Mouse (Mus musculus): Measurements from ENCODE around the gene Hp1bp3. TPM values are rescaled to one million over a fixed set of nuclear protein-coding genes. Genes with fewer than 3 reads are reported as not detected.

The Hp1bp3 gene
- total and polyA plus RNA-seq, 2 experiments from 2014 or later: 62.4 to 78.1 TPM

DNA sequence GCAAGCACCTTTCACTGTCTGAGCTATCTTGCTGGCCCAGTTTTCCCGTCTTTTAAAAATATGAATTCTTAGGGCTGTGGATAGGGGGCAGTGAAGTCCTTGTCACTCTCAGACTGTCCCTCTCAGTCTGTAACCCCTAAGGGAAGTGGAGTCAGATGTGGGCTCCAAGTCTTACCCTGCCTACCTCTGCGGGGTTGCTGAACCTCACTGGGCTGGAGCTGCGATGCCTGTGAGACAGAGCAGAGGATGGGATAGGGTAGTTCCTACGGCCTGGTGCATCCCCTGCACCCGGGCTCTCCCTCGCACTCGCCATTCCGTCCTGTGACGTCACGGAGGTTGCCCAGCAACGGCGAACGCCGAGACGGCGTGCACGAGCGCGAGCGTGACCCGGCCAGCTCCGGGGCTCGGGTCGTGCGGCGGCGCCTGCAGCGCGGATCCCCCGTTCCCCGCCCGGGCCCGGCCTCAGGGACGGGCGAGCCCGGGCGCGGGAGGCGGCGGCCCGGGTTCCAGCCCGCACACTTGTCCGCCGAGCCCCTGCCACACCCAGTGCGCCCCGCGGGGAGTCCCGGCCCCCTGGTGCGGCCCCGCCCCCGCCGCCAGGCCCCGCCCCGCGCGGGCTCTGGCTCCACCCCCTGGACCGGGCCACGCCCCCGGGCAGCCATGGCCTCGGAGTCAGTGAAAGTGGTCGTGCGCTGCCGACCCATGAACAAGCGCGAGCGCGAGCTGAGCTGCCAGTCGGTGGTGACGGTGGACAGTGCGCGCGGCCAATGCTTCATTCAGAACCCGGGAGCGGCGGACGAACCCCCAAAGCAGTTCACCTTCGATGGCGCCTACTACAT is 46.0 kb downstream of the Hp1bp3 start:
- no peaks in the 10 kb centered on the region for H3K36me3 ChIP-seq (replicated peaks; ENCODE audit: control insufficient read depth, insufficient read depth, low read length)
- H3K9me3 ChIP-seq (replicated peaks; ENCODE audit: control insufficient read depth, low read length): no peaks in the 10 kb centered on the region; the same call in 1 of the 2 replicates
- H3K4me3 ChIP-seq (ENCODE audit: low read depth, low read length): peak overlapping the region; percentile 60
- under 1% methylated on average over 51 of the region's 78 CpGs for WGBS
- ATAC-seq (ENCODE audit: insufficient read depth, low read depth) (peak; percentile 92), DNase-seq (ENCODE audit: low spot score) (peak; percentile 53)
- H3K9ac ChIP-seq (replicated peaks; ENCODE audit: low read depth, low read length): 0 out of 2 replicates have a peak overlapping the region, but pooled peaks have one; percentile 2
- peak overlapping the region; percentile 70 for H3K4me2 ChIP-seq (ENCODE audit: low read depth, low read length)
- H3K27ac ChIP-seq (ENCODE audit: low read depth): no peak overlapping the region
- TF ChIP-seq EP300 (IDR thresholded peaks at IDR 0.05; ENCODE audit: low read depth) (no peak), CTCF (IDR thresholded peaks at IDR 0.05; ENCODE audit: low read depth) (no peak)
- H3K4me1 ChIP-seq (ENCODE audit: control insufficient read depth, insufficient read depth): no peaks in the 10 kb centered on the region
- peaks cover 17% of the 10 kb centered on the region for H3K27me3 ChIP-seq (ENCODE audit: control insufficient read depth, insufficient read depth, low read length)

GRCm38 (mm10) chr4:138267869-138268268 is 51.8 kb downstream of the Hp1bp3 start:
- WGBS: 85% methylated on average over 10 of the region's 10 CpGs
- ATAC-seq (ENCODE audit: insufficient read depth, low read depth): no peak
- no peaks in the 10 kb centered on the region for H3K4me1 ChIP-seq (ENCODE audit: control insufficient read depth, insufficient read depth)
- H3K27ac ChIP-seq (ENCODE audit: low read depth): no peak overlapping the region
- TF ChIP-seq CTCF (IDR thresholded peaks at IDR 0.05; ENCODE audit: low read depth): no peak
- no peak for TF ChIP-seq EP300 (IDR thresholded peaks at IDR 0.05; ENCODE audit: low read depth)
- H3K27me3 ChIP-seq (ENCODE audit: control insufficient read depth, insufficient read depth, low read length): peaks cover 8% of the 10 kb centered on the region
- H3K4me3 ChIP-seq (ENCODE audit: low read depth, low read length): no peak overlapping the region
- H3K36me3 ChIP-seq (replicated peaks; ENCODE audit: control insufficient read depth, insufficient read depth, low read length): no peaks in the 10 kb centered on the region
- H3K4me2 ChIP-seq (ENCODE audit: low read depth, low read length): no peak overlapping the region
- H3K9ac ChIP-seq (replicated peaks; ENCODE audit: low read depth, low read length): no peak overlapping the region
- H3K9me3 ChIP-seq (replicated peaks; ENCODE audit: control insufficient read depth, low read length): no peaks in the 10 kb centered on the region; the same call in 1 of the 2 replicates
- no peak for DNase-seq (ENCODE audit: low spot score)

DNA sequence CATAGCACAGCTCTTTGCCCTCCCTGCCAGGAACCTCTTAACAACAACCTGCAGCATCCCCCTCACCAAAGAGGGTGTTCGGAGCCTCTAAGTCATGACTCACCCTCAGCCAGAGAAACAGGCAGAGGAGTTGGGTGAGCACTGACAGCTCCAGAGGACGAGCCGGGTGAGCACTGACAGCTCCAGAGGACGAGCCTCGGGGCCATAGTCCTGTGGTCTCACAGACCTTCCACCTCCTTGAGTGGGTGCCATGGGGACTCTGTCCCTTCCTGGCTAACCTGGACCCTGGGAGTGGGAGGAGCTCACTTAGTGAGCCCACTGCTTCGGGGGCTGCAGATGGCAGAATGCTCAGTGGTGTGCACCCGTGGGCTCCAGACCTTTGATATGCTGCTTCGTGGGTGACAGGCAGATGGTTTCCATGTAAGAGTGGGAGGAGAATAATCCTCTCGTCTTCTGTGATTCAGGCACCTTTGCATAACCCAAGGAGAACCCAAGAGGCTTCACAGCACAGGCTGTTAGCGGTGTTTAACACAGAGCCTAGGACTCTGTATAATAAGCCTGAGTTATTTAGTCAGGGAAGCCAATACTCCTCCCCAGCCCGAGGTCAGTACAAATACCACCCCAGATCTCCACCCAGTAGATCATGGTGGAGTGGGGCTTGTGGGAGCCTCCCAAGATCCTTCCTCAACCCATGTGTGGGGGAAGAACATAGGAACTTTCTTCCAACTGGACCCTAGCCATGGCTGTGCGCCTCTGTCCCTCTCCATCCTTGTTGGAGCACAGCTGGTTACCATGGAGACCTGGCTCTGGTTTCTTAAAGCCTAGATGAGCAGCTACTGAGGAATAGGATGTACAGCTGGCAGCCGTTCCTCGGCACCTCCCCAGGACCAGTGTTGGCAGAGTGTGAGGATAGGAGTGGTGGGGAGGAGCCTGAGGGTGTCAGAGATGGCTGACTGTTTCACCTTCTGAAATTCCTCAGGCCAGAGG is 56.2 kb downstream of the Hp1bp3 start:
- TF ChIP-seq CTCF (IDR thresholded peaks at IDR 0.05; ENCODE audit: low read depth) (no peak), EP300 (IDR thresholded peaks at IDR 0.05; ENCODE audit: low read depth) (no peak)
- WGBS: 47% methylated on average over 14 of the region's 14 CpGs
- Histone ChIP-seq H3K9ac (replicated peaks; ENCODE audit: low read depth, low read length) (no peak overlapping the region), H3K4me3 (ENCODE audit: low read depth, low read length) (no peak overlapping the region), H3K4me2 (ENCODE audit: low read depth, low read length) (no peak overlapping the region), H3K4me1 (ENCODE audit: control insufficient read depth, insufficient read depth) (no peaks in the 10 kb centered on the region), H3K27ac (ENCODE audit: low read depth) (no peak overlapping the region), H3K27me3 (ENCODE audit: control insufficient read depth, insufficient read depth, low read length) (no peaks in the 10 kb centered on the region), H3K9me3 (replicated peaks; ENCODE audit: control insufficient read depth, low read length) (no peaks in the 10 kb centered on the region), H3K36me3 (replicated peaks; ENCODE audit: control insufficient read depth, insufficient read depth, low read length) (no peaks in the 10 kb centered on the region)
- ATAC-seq (ENCODE audit: insufficient read depth, low read depth): peak; percentile 50
- peak; percentile 15 for DNase-seq (ENCODE audit: low spot score)

DNA sequence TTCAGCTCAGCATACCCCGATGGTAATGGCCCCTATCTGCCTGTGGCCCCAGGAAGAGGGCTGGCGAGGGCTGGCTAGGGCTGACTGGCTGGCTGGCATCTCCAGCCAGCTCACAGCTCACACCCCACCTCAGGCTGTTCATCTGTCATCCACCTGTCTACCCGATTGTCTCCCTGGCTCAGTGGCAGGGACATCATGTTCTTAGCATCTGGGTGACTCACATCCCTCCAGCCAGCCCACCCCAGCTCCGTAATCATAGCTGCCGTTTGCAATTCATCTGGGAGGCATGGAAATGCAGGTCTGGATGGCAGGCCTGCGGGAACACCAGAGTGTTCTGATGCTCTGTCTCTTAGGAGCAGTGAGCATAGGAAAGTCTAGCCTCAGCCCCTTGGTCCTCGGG is 62.2 kb downstream of the Hp1bp3 start:
- no peaks in the 10 kb centered on the region for H3K4me1 ChIP-seq (ENCODE audit: control insufficient read depth, insufficient read depth)
- TF ChIP-seq EP300 (IDR thresholded peaks at IDR 0.05; ENCODE audit: low read depth): no peak
- TF ChIP-seq CTCF (IDR thresholded peaks at IDR 0.05; ENCODE audit: low read depth): no peak
- whole genome bisulfite sequencing: 57% methylated on average over 7 of the region's 7 CpGs
- no peak overlapping the region for H3K27ac ChIP-seq (ENCODE audit: low read depth)
- H3K4me2 ChIP-seq (ENCODE audit: low read depth, low read length): no peak overlapping the region
- H3K27me3 ChIP-seq (ENCODE audit: control insufficient read depth, insufficient read depth, low read length): no peaks in the 10 kb centered on the region
- H3K9me3 ChIP-seq (replicated peaks; ENCODE audit: control insufficient read depth, low read length): no peaks in the 10 kb centered on the region
- ATAC-seq (ENCODE audit: insufficient read depth, low read depth): no peak
- no peak for DNase-seq (ENCODE audit: low spot score)
- H3K4me3 ChIP-seq (ENCODE audit: low read depth, low read length): no peak overlapping the region
- H3K9ac ChIP-seq (replicated peaks; ENCODE audit: low read depth, low read length): no peak overlapping the region
- H3K36me3 ChIP-seq (replicated peaks; ENCODE audit: control insufficient read depth, insufficient read depth, low read length): no peaks in the 10 kb centered on the region

GRCm38 (mm10) chr4:138282834-138283233 is 66.7 kb downstream of the Hp1bp3 start:
- 26% methylated on average over 4 of the region's 4 CpGs for WGBS
- Histone ChIP-seq H3K9me3 (replicated peaks; ENCODE audit: control insufficient read depth, low read length) (no peaks in the 10 kb centered on the region), H3K4me3 (ENCODE audit: low read depth, low read length) (no peak overlapping the region), H3K36me3 (replicated peaks; ENCODE audit: control insufficient read depth, insufficient read depth, low read length) (no peaks in the 10 kb centered on the region), H3K27me3 (ENCODE audit: control insufficient read depth, insufficient read depth, low read length) (no peaks in the 10 kb centered on the region), H3K4me2 (ENCODE audit: low read depth, low read length) (no peak overlapping the region), H3K9ac (replicated peaks; ENCODE audit: low read depth, low read length) (no peak overlapping the region), H3K4me1 (ENCODE audit: control insufficient read depth, insufficient read depth) (no peaks in the 10 kb centered on the region), H3K27ac (ENCODE audit: low read depth) (no peak overlapping the region)
- peak; percentile 86 for DNase-seq (ENCODE audit: low spot score)
- TF ChIP-seq CTCF (IDR thresholded peaks at IDR 0.05; ENCODE audit: low read depth): peak; percentile 100
- TF ChIP-seq EP300 (IDR thresholded peaks at IDR 0.05; ENCODE audit: low read depth): no peak
- ATAC-seq (ENCODE audit: insufficient read depth, low read depth): peak; percentile 73
